Mouse (Mus musculus) cerebellum, adult 2 months (tissue): ENCODE results near the gene Igsf3. TPM values are rescaled to one million over a fixed set of nuclear protein-coding genes. Genes with fewer than 3 reads are reported as not detected.

Experiments
- DNase-seq, 2 experiments: peaks; one replicate each; pipeline ENCODE4 v3.0.0; 2021
- H3K27ac ChIP-seq: fragments of 200-500 bp; 2 replicates; pipeline ENCODE4 v1.5.1; 2012; ENCODE audit warnings: low read length, control low read depth, inconsistent platforms; ENCODE audit not compliant: insufficient read depth
- H3K27me3 ChIP-seq: fragments of 200-500 bp; 2 replicates; pipeline ENCODE4 v1.6.1; 2012; ENCODE audit warnings: inconsistent platforms, mild to moderate bottlenecking, low read length, moderate library complexity; ENCODE audit not compliant: control insufficient read depth, insufficient read depth
- H3K4me1 ChIP-seq: fragments of 200-500 bp; 2 replicates; pipeline ENCODE4 v1.6.1; 2011; ENCODE audit warnings: low read length; ENCODE audit not compliant: control insufficient read depth, insufficient read depth
- H3K4me3 ChIP-seq: fragments of 200-500 bp; replicated peaks from 2 replicates; pipeline ENCODE3; 2011; ENCODE audit warnings: mild to moderate bottlenecking, low read depth, low read length, control low read depth; ENCODE audit not compliant: insufficient read depth
- CTCF ChIP-seq: fragments of 200-500 bp; IDR thresholded peaks from 2 replicates; pipeline ENCODE4 v1.5.1; 2011; ENCODE audit warnings: low read depth, mild to moderate bottlenecking, control low read depth, low read length, moderate library complexity, borderline replicate concordance; ENCODE audit not compliant: insufficient read depth
- POLR2A ChIP-seq: fragments of 200-500 bp; IDR thresholded peaks from 2 replicates; pipeline ENCODE4 v1.6.1; 2011; ENCODE audit warnings: low read length, control low read depth, borderline replicate concordance; ENCODE audit not compliant: insufficient read depth
- WGBS: fragments of 180-500 bp; shearing (Covaris S2); methylation state at CpG from one replicate; pipeline ENCODE4 v1.1.7; 2018; 5-methylcytosine and 5-hydroxymethylcytosine counted together
- polyA plus RNA-seq: library from polyadenylated mRNA; depleted of rRNA; stranded (reverse); fragments of >200 nt; gene quantifications from 2 replicates; pipeline ENCODE4 v1.2.3, GENCODE M21; 2012

Igsf3 gene
- polyA plus RNA-seq, 1 experiment = 5.1 TPM

GRCm38 (mm10) chr3:101348501-101349161, 28.3 kb upstream of the Igsf3 start:
- H3K4me3 ChIP-seq = no peak overlapping the region
- H3K27me3 ChIP-seq = no peaks in the 10 kb centered on the region
- WGBS = 69% methylated on average over 9 of the region's 9 CpGs
- H3K27ac ChIP-seq = no peak overlapping the region
- no peak for DNase-seq
- no peak for TF ChIP-seq POLR2A
- TF ChIP-seq CTCF = no peak
- peaks cover 4% of the 10 kb centered on the region for H3K4me1 ChIP-seq

GRCm38 (mm10) chr3:101349542-101350307, 27.2 kb upstream of the Igsf3 start:
- Histone ChIP-seq H3K4me1 (peaks cover 9% of the 10 kb centered on the region), H3K4me3 (no peak overlapping the region), H3K27ac (no peak overlapping the region), H3K27me3 (no peaks in the 10 kb centered on the region)
- no peak for DNase-seq
- WGBS = 90% methylated on average over 6 of the region's 6 CpGs
- no peak for TF ChIP-seq POLR2A
- TF ChIP-seq CTCF = no peak

- Histone ChIP-seq H3K4me3 (no peak overlapping the region), H3K4me1 (peaks cover 10% of the 10 kb centered on the region), H3K27me3 (no peaks in the 10 kb centered on the region), H3K27ac (no peak overlapping the region)
- no peak for TF ChIP-seq CTCF
- TF ChIP-seq POLR2A = no peak
- 77% methylated on average over 4 of the region's 4 CpGs for WGBS
- no peak for DNase-seq
Measured at GRCm38 (mm10) chr3:101350406-101350805, 26.5 kb upstream of the Igsf3 start.

GRCm38 (mm10) chr3:101354490-101354889, 22.4 kb upstream of the Igsf3 start:
- Histone ChIP-seq H3K27me3 (no peaks in the 10 kb centered on the region), H3K4me1 (peaks cover 10% of the 10 kb centered on the region; the same call in 1 of the 2 replicates), H3K27ac (no peak overlapping the region), H3K4me3 (no peak overlapping the region)
- no peak for TF ChIP-seq POLR2A
- DNase-seq = peak; percentile 90 to 97

- H3K27ac ChIP-seq = no peak overlapping the region
- no peaks in the 10 kb centered on the region for H3K27me3 ChIP-seq
- no peak overlapping the region for H3K4me3 ChIP-seq
- TF ChIP-seq CTCF (no peak), POLR2A (no peak)
- WGBS = 73% methylated on average over 5 of the region's 5 CpGs
- no peak for DNase-seq
- H3K4me1 ChIP-seq = peaks cover 10% of the 10 kb centered on the region; the same call in 1 of the 2 replicates
Measured at GRCm38 (mm10) chr3:101355702-101356101, 21.2 kb upstream of the Igsf3 start.

DNA sequence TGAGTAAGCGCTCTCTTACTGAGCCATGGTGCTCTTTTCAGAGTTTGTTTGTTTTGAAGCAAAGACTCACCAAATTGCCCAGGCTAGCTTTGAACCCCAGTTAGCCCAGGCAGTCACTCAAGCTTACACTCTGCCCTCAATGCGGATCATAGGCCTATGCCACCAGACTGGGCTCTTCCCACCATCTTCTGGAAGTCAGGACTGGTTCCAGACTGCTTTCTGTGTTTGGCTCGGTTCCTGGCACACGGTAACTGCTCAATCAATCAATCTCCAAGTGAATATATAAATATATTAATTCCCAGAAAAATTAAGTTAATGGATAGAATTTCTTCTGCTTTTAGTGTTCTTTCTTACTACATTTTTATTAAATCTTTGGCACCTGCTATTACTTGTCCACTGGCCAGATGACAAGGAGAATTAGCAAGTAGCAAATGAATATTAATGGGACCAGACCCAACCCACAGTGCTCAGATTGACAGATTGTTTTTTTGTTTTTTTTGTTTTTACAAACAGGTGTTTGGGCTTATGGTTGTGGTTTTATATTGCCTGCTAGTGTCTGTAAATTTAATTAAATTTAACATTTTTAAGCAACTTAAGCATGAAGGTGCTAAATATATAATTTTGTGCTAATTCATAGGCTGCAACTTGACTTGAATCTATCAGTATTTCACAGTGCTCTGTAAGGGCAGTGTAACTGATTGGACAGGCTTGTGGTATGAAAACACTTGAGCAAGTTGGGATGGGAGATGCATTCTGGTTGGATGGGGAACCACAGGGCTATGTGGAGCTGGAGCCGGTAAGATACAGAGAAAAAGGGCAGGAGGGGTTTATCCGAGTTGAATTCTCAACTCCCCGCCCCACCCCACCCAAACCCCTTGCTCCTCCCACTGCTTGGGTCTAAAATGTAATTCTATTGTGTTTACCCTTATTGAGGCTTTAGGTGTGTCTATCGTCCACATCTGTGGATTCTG, 20.0 kb upstream of the Igsf3 start:
- TF ChIP-seq POLR2A = no peak
- TF ChIP-seq CTCF = no peak
- Histone ChIP-seq H3K4me1 (peaks cover 10% of the 10 kb centered on the region; the same call in 1 of the 2 replicates), H3K27me3 (no peaks in the 10 kb centered on the region), H3K27ac (no peak overlapping the region), H3K4me3 (no peak overlapping the region)
- 90% methylated on average over 8 of the region's 8 CpGs for WGBS
- no peak for DNase-seq

- H3K4me1 ChIP-seq = no peaks in the 10 kb centered on the region
- 96% methylated on average over 6 of the region's 6 CpGs for WGBS
- no peak for DNase-seq
Measured at GRCm38 (mm10) chr3:101360832-101361231, 16.1 kb upstream of the Igsf3 start.

More at GRCm38 (mm10) chr3:101360832-101361231, 16.1 kb upstream of the Igsf3 start:
- no peak overlapping the region for H3K27ac ChIP-seq
- TF ChIP-seq POLR2A = no peak
- no peak overlapping the region for H3K4me3 ChIP-seq
- no peaks in the 10 kb centered on the region for H3K27me3 ChIP-seq
